Mouse (Mus musculus): ENCODE results near the gene Zfyve19. TPM values are rescaled to one million over a fixed set of nuclear protein-coding genes. Genes with fewer than 3 reads are reported as not detected.

Zfyve19 gene
- total RNA-seq, 1 experiment, result 19.8 TPM

DNA sequence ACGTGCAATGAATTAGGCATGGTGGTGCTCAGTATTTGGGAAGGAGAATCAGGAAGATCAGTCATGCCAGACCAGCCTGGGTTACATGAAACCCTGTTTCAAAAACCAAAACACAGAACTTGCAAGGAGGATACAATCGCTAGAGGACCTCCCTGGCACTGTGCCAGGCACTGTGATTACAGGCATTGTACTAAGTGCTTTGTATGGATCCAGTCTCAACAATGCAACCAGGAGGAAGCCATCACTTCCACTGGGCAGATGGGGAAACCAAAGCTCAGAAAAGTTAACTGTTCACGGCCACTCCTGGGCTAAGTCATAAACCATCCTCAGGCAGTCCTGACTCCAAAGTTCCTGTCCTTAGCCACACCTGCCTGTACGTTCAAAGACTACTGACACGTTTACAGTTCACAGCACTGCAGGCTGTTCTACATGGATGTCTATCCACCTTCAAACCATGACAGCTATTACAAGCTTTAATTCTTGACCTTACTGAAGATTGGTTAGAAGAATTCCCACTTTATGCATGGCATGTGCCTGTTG lies 5.4 kb upstream of the Zfyve19 start:
- in situ Hi-C loops (cut with MboI; ENCODE audit: low sequenced_read_pairs in 2 of 2, unreplicated experiment in 2 of 2), result no loop called here
- Histone ChIP-seq H3K4me1 (ENCODE audit: control insufficient read depth in 2 of 2, insufficient read depth in 2 of 2, low read length in 2 of 2, poor library complexity in 1 of 2) (peaks cover 0 to 6% of the 10 kb centered on the region in 2 experiments; a peak in 1 of 4 replicates), H3K27ac (ENCODE audit: insufficient read depth, low read depth, low read length, poor library complexity, severe bottlenecking) (no peak overlapping the region), H3K36me3 (ENCODE audit: control insufficient read depth, insufficient read depth, low read length, poor library complexity, severe bottlenecking) (no peaks in the 10 kb centered on the region), H3K9me3 (ENCODE audit: control insufficient read depth, insufficient read depth, low read depth, low read length) (no peaks in the 10 kb centered on the region), H3K4me3 (ENCODE audit: insufficient read depth in 1 of 2, low read depth in 1 of 2, low read length in 2 of 2, poor library complexity in 1 of 2, severe bottlenecking in 1 of 2) (no peak overlapping the region), H3K9ac (ENCODE audit: insufficient read depth, low read depth, low read length, poor library complexity, severe bottlenecking) (no peak overlapping the region)
- no peak for DNase-seq (ENCODE audit: low read depth, low spot score)
- no peak for TF ChIP-seq CHD2 (IDR thresholded peaks at IDR 0.05; ENCODE audit: low read depth, low read length)
- TF ChIP-seq HCFC1 (IDR thresholded peaks at IDR 0.05; ENCODE audit: borderline replicate concordance, insufficient read depth, low read length), result no peak
- no peak for TF ChIP-seq MAFK (IDR thresholded peaks at IDR 0.05; ENCODE audit: insufficient read depth, low read depth, low read length)
- no peak for TF ChIP-seq ZC3H11A (IDR thresholded peaks at IDR 0.05; ENCODE audit: borderline replicate concordance, low read depth, low read length)
- TF ChIP-seq ZNF384 (IDR thresholded peaks at IDR 0.05; ENCODE audit: low read depth, low read length), result no peak

DNA sequence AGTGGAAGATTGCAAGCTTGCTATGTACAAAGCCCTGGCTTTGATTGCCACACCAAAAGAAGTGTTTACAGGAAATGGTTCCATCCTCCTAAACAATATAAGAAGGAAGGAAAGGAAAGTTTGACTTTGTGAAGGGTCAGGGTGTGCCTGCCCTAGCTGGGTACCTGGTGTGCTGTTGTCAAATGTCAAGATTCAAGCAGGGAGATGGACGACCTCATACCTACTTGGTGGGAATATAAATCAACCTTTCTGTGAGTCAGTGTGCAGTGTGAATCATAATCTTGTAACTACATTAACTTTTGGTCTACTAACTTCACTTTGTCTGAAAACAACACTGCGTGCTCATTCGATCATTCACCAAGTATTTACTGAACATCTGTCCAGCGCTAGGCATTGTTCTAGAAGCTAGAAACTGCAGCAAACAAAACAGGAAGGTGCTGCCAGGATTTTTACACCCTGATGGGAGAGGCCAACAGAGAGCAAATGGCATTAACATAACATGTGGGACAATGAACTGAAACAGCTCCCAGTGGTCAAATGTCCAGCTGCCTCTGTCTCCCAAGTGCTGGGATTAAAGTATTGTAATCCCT lies 4.5 kb upstream of the Zfyve19 start:
- H3K4me3 ChIP-seq (ENCODE audit: insufficient read depth in 1 of 2, low read depth in 1 of 2, low read length in 2 of 2, poor library complexity in 1 of 2, severe bottlenecking in 1 of 2), result no peak overlapping the region
- H3K27ac ChIP-seq (ENCODE audit: insufficient read depth, low read depth, low read length, poor library complexity, severe bottlenecking), result no peak overlapping the region; the same call in 1 of the 2 replicates
- H3K9ac ChIP-seq (ENCODE audit: insufficient read depth, low read depth, low read length, poor library complexity, severe bottlenecking), result no peak overlapping the region
- no peaks in the 10 kb centered on the region for H3K9me3 ChIP-seq (ENCODE audit: control insufficient read depth, insufficient read depth, low read depth, low read length)
- no peak for DNase-seq (ENCODE audit: low read depth, low spot score)
- TF ChIP-seq ZC3H11A (IDR thresholded peaks at IDR 0.05; ENCODE audit: borderline replicate concordance, low read depth, low read length) (no peak), ZNF384 (IDR thresholded peaks at IDR 0.05; ENCODE audit: low read depth, low read length) (no peak), HCFC1 (IDR thresholded peaks at IDR 0.05; ENCODE audit: borderline replicate concordance, insufficient read depth, low read length) (no peak), CHD2 (IDR thresholded peaks at IDR 0.05; ENCODE audit: low read depth, low read length) (no peak)
- in situ Hi-C loops (cut with MboI; ENCODE audit: low sequenced_read_pairs in 2 of 2, unreplicated experiment in 2 of 2), result no loop called here
- H3K36me3 ChIP-seq (ENCODE audit: control insufficient read depth, insufficient read depth, low read length, poor library complexity, severe bottlenecking), result no peaks in the 10 kb centered on the region
- peaks cover 0 to 6% of the 10 kb centered on the region in 2 experiments; a peak in 1 of 4 replicates for H3K4me1 ChIP-seq (ENCODE audit: control insufficient read depth in 2 of 2, insufficient read depth in 2 of 2, low read length in 2 of 2, poor library complexity in 1 of 2)

DNA sequence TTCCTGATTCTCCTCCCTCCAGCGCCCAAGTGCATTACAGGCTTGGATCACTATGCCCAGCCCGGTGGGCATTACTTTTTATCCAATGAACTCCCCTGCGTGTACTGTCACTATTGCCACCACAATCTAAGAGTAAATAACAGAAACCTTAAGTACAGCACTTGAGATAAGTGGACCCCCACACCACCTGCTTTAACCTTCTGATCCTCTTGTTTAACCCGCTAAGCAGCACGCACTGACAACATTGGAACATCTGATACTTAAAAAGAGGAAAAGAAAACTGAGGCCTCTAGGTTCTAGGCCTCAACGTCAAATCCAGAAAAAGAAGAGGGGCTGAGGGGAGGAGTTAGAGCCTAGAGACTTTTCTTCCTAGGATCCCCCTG lies 465 bp upstream of the Zfyve19 start:
- Histone ChIP-seq H3K9me3 (ENCODE audit: control insufficient read depth, insufficient read depth, low read depth, low read length) (no peaks in the 10 kb centered on the region), H3K27ac (ENCODE audit: insufficient read depth, low read depth, low read length, poor library complexity, severe bottlenecking) (no peak overlapping the region; the same call in 1 of the 2 replicates), H3K4me1 (ENCODE audit: control insufficient read depth in 2 of 2, insufficient read depth in 2 of 2, low read length in 2 of 2, poor library complexity in 1 of 2) (peaks cover 0 to 6% of the 10 kb centered on the region in 2 experiments; a peak in 1 of 4 replicates), H3K36me3 (ENCODE audit: control insufficient read depth, insufficient read depth, low read length, poor library complexity, severe bottlenecking) (no peaks in the 10 kb centered on the region), H3K9ac (ENCODE audit: insufficient read depth, low read depth, low read length, poor library complexity, severe bottlenecking) (peak overlapping the region; percentile 80; the same call in 1 of the 2 replicates), H3K4me3 (ENCODE audit: insufficient read depth in 1 of 2, low read depth in 1 of 2, low read length in 2 of 2, poor library complexity in 1 of 2, severe bottlenecking in 1 of 2) (peak overlapping the region; percentile 79 to 99)
- in situ Hi-C loops (cut with MboI; ENCODE audit: low sequenced_read_pairs in 2 of 2, unreplicated experiment in 2 of 2), result no loop called here
- TF ChIP-seq CHD2 (IDR thresholded peaks at IDR 0.05; ENCODE audit: low read depth, low read length) (no peak), ZNF384 (IDR thresholded peaks at IDR 0.05; ENCODE audit: low read depth, low read length) (no peak), ZC3H11A (IDR thresholded peaks at IDR 0.05; ENCODE audit: borderline replicate concordance, low read depth, low read length) (no peak), MAFK (IDR thresholded peaks at IDR 0.05; ENCODE audit: insufficient read depth, low read depth, low read length) (no peak), HCFC1 (IDR thresholded peaks at IDR 0.05; ENCODE audit: borderline replicate concordance, insufficient read depth, low read length) (no peak)
- DNase-seq (ENCODE audit: low read depth, low spot score), result no peak

DNA sequence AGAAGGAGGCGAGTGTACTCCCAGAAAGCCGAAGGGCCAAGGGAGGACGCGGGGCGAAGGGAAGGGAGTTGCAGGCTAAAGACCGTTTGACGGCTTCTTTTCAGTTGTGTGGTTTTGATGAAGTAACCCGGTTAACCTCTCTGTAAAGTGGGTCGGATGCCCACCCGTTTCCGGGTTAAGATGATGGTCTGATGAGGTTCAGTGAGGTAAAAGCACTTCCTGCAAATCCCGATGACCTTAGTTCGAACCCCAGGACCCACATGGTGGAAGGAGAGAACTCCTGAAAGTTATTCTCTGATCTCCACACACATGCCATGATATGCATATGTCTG lies 725 bp downstream of the Zfyve19 start:
- Histone ChIP-seq H3K36me3 (ENCODE audit: control insufficient read depth, insufficient read depth, low read length, poor library complexity, severe bottlenecking) (no peaks in the 10 kb centered on the region), H3K4me1 (ENCODE audit: control insufficient read depth in 2 of 2, insufficient read depth in 2 of 2, low read length in 2 of 2, poor library complexity in 1 of 2) (0 out of 4 replicates have a peak, but pooled peaks cover 0 to 2% of the 10 kb centered on the region in 2 experiments), H3K9me3 (ENCODE audit: control insufficient read depth, insufficient read depth, low read depth, low read length) (no peaks in the 10 kb centered on the region), H3K4me3 (ENCODE audit: insufficient read depth in 1 of 2, low read depth in 1 of 2, low read length in 2 of 2, poor library complexity in 1 of 2, severe bottlenecking in 1 of 2) (peak overlapping the region; percentile 79 to 99), H3K9ac (ENCODE audit: insufficient read depth, low read depth, low read length, poor library complexity, severe bottlenecking) (peak overlapping the region; percentile 69), H3K27ac (ENCODE audit: insufficient read depth, low read depth, low read length, poor library complexity, severe bottlenecking) (no peak overlapping the region)
- TF ChIP-seq HCFC1 (IDR thresholded peaks at IDR 0.05; ENCODE audit: borderline replicate concordance, insufficient read depth, low read length) (no peak), ZNF384 (IDR thresholded peaks at IDR 0.05; ENCODE audit: low read depth, low read length) (no peak), ZC3H11A (IDR thresholded peaks at IDR 0.05; ENCODE audit: borderline replicate concordance, low read depth, low read length) (no peak), CHD2 (IDR thresholded peaks at IDR 0.05; ENCODE audit: low read depth, low read length) (no peak)
- no peak for DNase-seq (ENCODE audit: low read depth, low spot score)
- in situ Hi-C loops (cut with MboI; ENCODE audit: low sequenced_read_pairs in 2 of 2, unreplicated experiment in 2 of 2), result no loop called here
